Mouse (Mus musculus) thymus, postnatal 10 days (tissue): Measurements from ENCODE around the gene AY761184.
"Not testable (repeated sequence)": the region's sequence is repeated elsewhere in the genome, so short reads cannot be mapped to it uniquely, and the experiment has no call there.

Source experiments
- DNase-seq, 2 experiments: peaks; one replicate each; pipeline ENCODE4 v3.0.0; 2021; ENCODE audit warnings: low spot score in 2 of 2

Gene AY761184

GRCm38 (mm10) chr8:21703545-21703944 lies at the start of gene AY761184:
AY761184 (minus strand) TSS chr8:21703645.
- DNase-seq: not testable (repeated sequence)

DNA sequence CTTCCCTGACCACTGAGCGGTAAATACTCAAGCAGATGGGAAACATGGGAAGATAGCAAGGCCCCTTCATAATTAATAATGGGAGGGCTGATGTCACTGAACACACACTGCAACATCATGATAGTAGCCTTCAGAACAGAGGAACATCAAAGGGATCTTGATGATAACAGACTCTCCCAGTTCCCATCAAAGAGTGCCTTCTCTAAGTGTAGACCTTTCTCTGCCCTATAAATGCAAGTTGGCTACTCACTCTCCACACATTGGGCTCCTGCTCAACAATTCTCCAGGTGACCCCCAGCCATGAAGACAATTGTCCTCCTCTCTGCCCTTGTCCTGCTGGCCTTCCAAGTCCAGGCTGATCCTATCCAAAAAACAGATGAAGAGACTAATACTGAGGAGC lies 37.9 kb downstream of the AY761184 start, which contains the start of gene Defa34:
TSS of gene Defa34 (plus strand) at position 301 of the 400 bp plus-strand sequence.
- DNase-seq: not testable (repeated sequence)

GRCm38 (mm10) chr8:21655480-21655879 lies 48.0 kb downstream of the AY761184 start, which contains the start of gene Defa17:
Defa17 (plus strand) TSS chr8:21655780.
- not testable (repeated sequence) for DNase-seq
